Mouse (Mus musculus) MEL (cell line): ENCODE results near the gene Znrf3. TPM values are rescaled to one million over a fixed set of nuclear protein-coding genes. Genes with fewer than 3 reads are reported as not detected.

Source experiments
- DNase-seq: peaks from one replicate; pipeline ENCODE4 v3.0.0; 2011; ENCODE audit warnings: low read depth, low spot score
- H3K27ac ChIP-seq: 2 replicates; pipeline ENCODE4 v1.5.1; 2012; ENCODE audit warnings: low read depth, mild to moderate bottlenecking, control low read depth, low read length, moderate library complexity; ENCODE audit not compliant: control insufficient read depth
- H3K27me3 ChIP-seq, 2 experiments: fragments of 150-350 bp in 1 of 2; sonication (generic) in 1 of 2; 2 replicates each; pipeline ENCODE4 v1.6.1; 2012; ENCODE audit warnings: low read length in 2 of 2, mild to moderate bottlenecking in 2 of 2, improper control_type of control experiment in 1 of 2, moderate library complexity in 1 of 2; ENCODE audit not compliant: insufficient read depth in 2 of 2, control insufficient read depth in 1 of 2
- H3K36me3 ChIP-seq, 2 experiments: 2 replicates each; pipeline ENCODE4 v1.6.1; 2012 to 2014; ENCODE audit warnings: low read length in 2 of 2, improper control_type of control experiment in 1 of 2, inconsistent platforms in 1 of 2, mild to moderate bottlenecking in 1 of 2; ENCODE audit not compliant: insufficient read depth in 2 of 2, control insufficient read depth in 1 of 2
- H3K4me1 ChIP-seq, 2 experiments: fragments of 150-350 bp in 1 of 2; sonication (generic) in 1 of 2; 2 replicates each; pipeline ENCODE4 v1.6.1; 2012; ENCODE audit warnings: low read length in 2 of 2, improper control_type of control experiment in 1 of 2, mild to moderate bottlenecking in 1 of 2; ENCODE audit not compliant: insufficient read depth in 2 of 2, control insufficient read depth in 1 of 2
- H3K4me3 ChIP-seq, 2 experiments: fragments of 150-350 bp in 1 of 2; sonication (generic) in 1 of 2; 2 replicates each; pipeline ENCODE4 v1.5.1; 2012; ENCODE audit warnings: low read depth in 2 of 2, low read length in 2 of 2, mild to moderate bottlenecking in 2 of 2, moderate library complexity in 2 of 2, control low read depth in 1 of 2, improper control_type of control experiment in 1 of 2; ENCODE audit not compliant: control insufficient read depth in 1 of 2, insufficient read depth in 1 of 2
- H3K79me2 ChIP-seq: 2 replicates; pipeline ENCODE4 v1.6.1; 2012; ENCODE audit warnings: mild to moderate bottlenecking, low read length, moderate library complexity; ENCODE audit not compliant: control insufficient read depth, poor library complexity, insufficient read depth
- H3K9ac ChIP-seq: 2 replicates; pipeline ENCODE4 v1.6.1; 2012; ENCODE audit warnings: low read depth, mild to moderate bottlenecking, control low read depth, low read length, moderate library complexity; ENCODE audit not compliant: control insufficient read depth, poor library complexity, severe bottlenecking
- H3K9me3 ChIP-seq: fragments of 150-350 bp; sonication (generic); replicated peaks from 2 replicates; pipeline ENCODE4 v1.6.1; 2012; ENCODE audit warnings: mild to moderate bottlenecking, low read length, improper control_type of control experiment, moderate library complexity; ENCODE audit not compliant: insufficient read depth
- BHLHE40 ChIP-seq: IDR thresholded peaks from 2 replicates; pipeline ENCODE4 v1.6.1; 2012; ENCODE audit warnings: low read depth, mild to moderate bottlenecking, inconsistent platforms, low read length, improper control_type of control experiment, borderline replicate concordance
- CHD1 ChIP-seq: IDR thresholded peaks from 2 replicates; pipeline ENCODE4 v1.6.1; 2012; ENCODE audit warnings: low read depth, mild to moderate bottlenecking, inconsistent platforms, low read length, improper control_type of control experiment
- CHD2 ChIP-seq: IDR thresholded peaks from 2 replicates; pipeline ENCODE4 v1.6.1; 2011; ENCODE audit warnings: low read length, improper control_type of control experiment
- E2F4 ChIP-seq: IDR thresholded peaks from 2 replicates; pipeline ENCODE4 v1.6.1; 2011; ENCODE audit warnings: low read depth, low read length, improper control_type of control experiment, borderline replicate concordance
- GABPA ChIP-seq: IDR thresholded peaks from 2 replicates; pipeline ENCODE4 v1.6.1; 2012; ENCODE audit warnings: low read depth, mild to moderate bottlenecking, inconsistent platforms, low read length, improper control_type of control experiment, moderate library complexity
- HCFC1 ChIP-seq: IDR thresholded peaks from 2 replicates; pipeline ENCODE4 v1.6.1; 2012; ENCODE audit warnings: low read depth, mild to moderate bottlenecking, inconsistent platforms, low read length, improper control_type of control experiment, moderate library complexity
- JUND ChIP-seq: IDR thresholded peaks from 2 replicates; pipeline ENCODE4 v1.6.1; 2011; ENCODE audit warnings: low read depth, mild to moderate bottlenecking, improper control_type of control experiment, low read length
- MAFK ChIP-seq: IDR thresholded peaks from 2 replicates; pipeline ENCODE4 v1.6.1; 2011; ENCODE audit warnings: low read depth, mild to moderate bottlenecking, low read length, improper control_type of control experiment, borderline replicate concordance
- MAX ChIP-seq: IDR thresholded peaks from 2 replicates; pipeline ENCODE4 v1.6.1; 2011; ENCODE audit warnings: low read length, improper control_type of control experiment
- MAZ ChIP-seq: IDR thresholded peaks from 2 replicates; pipeline ENCODE4 v1.6.1; 2012; ENCODE audit warnings: low read depth, mild to moderate bottlenecking, inconsistent platforms, low read length, improper control_type of control experiment
- MYC ChIP-seq: IDR thresholded peaks from 2 replicates; pipeline ENCODE4 v1.6.1; 2011; ENCODE audit warnings: low read depth, mild to moderate bottlenecking, low read length, improper control_type of control experiment, moderate library complexity
- NELFE ChIP-seq: IDR thresholded peaks from 2 replicates; pipeline ENCODE4 v1.6.1; 2011; ENCODE audit warnings: low read depth, low read length, improper control_type of control experiment
- NRF1 ChIP-seq: IDR thresholded peaks from 2 replicates; pipeline ENCODE4 v1.6.1; 2014; ENCODE audit warnings: low read depth, mild to moderate bottlenecking, inconsistent platforms, low read length, improper control_type of control experiment, moderate library complexity; ENCODE audit not compliant: poor library complexity, insufficient read depth, severe bottlenecking
- POLR2AphosphoS5 ChIP-seq: IDR thresholded peaks from 2 replicates; pipeline ENCODE4 v1.6.1; 2012; ENCODE audit warnings: low read depth, borderline replicate concordance, mild to moderate bottlenecking, inconsistent platforms, low read length, moderate library complexity, mixed read lengths
- RAD21 ChIP-seq: IDR thresholded peaks from 2 replicates; pipeline ENCODE4 v1.6.1; 2011; ENCODE audit warnings: mild to moderate bottlenecking, low read depth, low read length, improper control_type of control experiment
- RCOR1 ChIP-seq: IDR thresholded peaks from 2 replicates; pipeline ENCODE4 v1.6.1; 2012; ENCODE audit warnings: low read depth, mild to moderate bottlenecking, inconsistent platforms, low read length, improper control_type of control experiment
- SIN3A ChIP-seq: IDR thresholded peaks from 2 replicates; pipeline ENCODE4 v1.6.1; 2012; ENCODE audit warnings: low read length, improper control_type of control experiment, inconsistent platforms
- SMC3 ChIP-seq: IDR thresholded peaks from 2 replicates; pipeline ENCODE4 v1.6.1; 2011; ENCODE audit warnings: low read depth, low read length, improper control_type of control experiment
- TBP ChIP-seq: IDR thresholded peaks from 2 replicates; pipeline ENCODE4 v1.8.0; 2011; ENCODE audit warnings: low read depth, low read length, improper control_type of control experiment
- TCF12 ChIP-seq: IDR thresholded peaks from 2 replicates; pipeline ENCODE4 v1.6.1; 2014; ENCODE audit warnings: low read depth, mild to moderate bottlenecking, inconsistent platforms, low read length, improper control_type of control experiment, moderate library complexity
- UBTF ChIP-seq: IDR thresholded peaks from 2 replicates; pipeline ENCODE4 v1.6.1; 2012; ENCODE audit warnings: low read depth, mild to moderate bottlenecking, inconsistent platforms, low read length, improper control_type of control experiment, moderate library complexity, borderline replicate concordance; ENCODE audit not compliant: insufficient read depth
- ZNF384 ChIP-seq: IDR thresholded peaks from 2 replicates; pipeline ENCODE4 v1.6.1; 2012; ENCODE audit warnings: low read depth, mild to moderate bottlenecking, inconsistent platforms, low read length, improper control_type of control experiment
- polyA plus RNA-seq, 2 experiments: library from polyadenylated mRNA; stranded (reverse) in 1 of 2; unstranded in 1 of 2; fragments of >175 nt in 1 of 2; fragments of >200 nt in 1 of 2; gene quantifications; 2 replicates each; pipeline versions ENCODE4 v1.2.1 to v1.2.4; 2012; ENCODE audit warnings: low replicate concordance in 2 of 2, low read depth in 1 of 2; ENCODE audit not compliant: insufficient read length in 2 of 2, insufficient read depth in 1 of 2, missing spikeins in 1 of 2
- total RNA-seq: library from RNA; depleted of rRNA; stranded (reverse); fragments of 300-350 nt; gene quantifications from 2 replicates; pipeline ENCODE4 v1.2.3, GENCODE M21; 2012

Znrf3 gene
- total and polyA plus RNA-seq, 3 experiments = 9.0 to 9.2 TPM; not detected in 1

GRCm38 (mm10) chr11:5259944-5260598 lies 184.6 kb downstream of the Znrf3 start:
- TF ChIP-seq JUND (no peak), RCOR1 (no peak), MAX (no peak)
- Histone ChIP-seq H3K4me3 (no peak overlapping the region), H3K79me2 (no peaks in the 10 kb centered on the region; the same call in 1 of the 2 replicates), H3K27ac (no peak overlapping the region), H3K9me3 (no peaks in the 10 kb centered on the region), H3K4me1 (no peaks in the 10 kb centered on the region), H3K27me3 (peaks cover 6 to 13% of the 10 kb centered on the region in 2 experiments), H3K36me3 (no peaks in the 10 kb centered on the region), H3K9ac (no peak overlapping the region)
- no peak for DNase-seq

- no peak for DNase-seq
- H3K36me3 ChIP-seq = no peaks in the 10 kb centered on the region
- H3K79me2 ChIP-seq = no peaks in the 10 kb centered on the region; the same call in 1 of the 2 replicates
- H3K27me3 ChIP-seq = peaks cover 6 to 13% of the 10 kb centered on the region in 2 experiments
- no peak overlapping the region for H3K27ac ChIP-seq
- no peaks in the 10 kb centered on the region for H3K9me3 ChIP-seq
- no peak overlapping the region for H3K9ac ChIP-seq
- TF ChIP-seq BHLHE40 = no peak
- TF ChIP-seq CHD2 = no peak
- no peak for TF ChIP-seq SIN3A
- no peak for TF ChIP-seq NRF1
- no peak for TF ChIP-seq CHD1
- no peak for TF ChIP-seq GABPA
- no peak for TF ChIP-seq MAFK
- no peak for TF ChIP-seq E2F4
- no peak for TF ChIP-seq TBP
- no peak for TF ChIP-seq POLR2AphosphoS5
- TF ChIP-seq MAZ = no peak
- TF ChIP-seq HCFC1 = no peak
- TF ChIP-seq NELFE = no peak
- TF ChIP-seq SMC3 = no peak
- no peak for TF ChIP-seq TCF12
- no peak for TF ChIP-seq MYC
- no peak for TF ChIP-seq UBTF
- no peak for TF ChIP-seq ZNF384
- TF ChIP-seq RAD21 = no peak
- no peak overlapping the region for H3K4me3 ChIP-seq
- peaks cover 3 to 5% of the 10 kb centered on the region in 2 experiments; a peak in 2 of 4 replicates for H3K4me1 ChIP-seq
Measured at GRCm38 (mm10) chr11:5258036-5258435, 186.6 kb downstream of the Znrf3 start.
